Mouse (Mus musculus): ENCODE measurements around the gene Rbm25.

GRCm38 (mm10) chr12:83685466-83685865 lies 54.4 kb downstream of the Rbm25 start:
- TF ChIP-seq CTCF (conservative IDR thresholded peaks at IDR 0.05; ENCODE audit: insufficient read depth, insufficient read length, low read depth, low read length) (no peak), POLR2A (IDR thresholded peaks at IDR 0.05; ENCODE audit: low read depth, low read length) (no peak)

Measured in kidney, adult 2 months (tissue).